Mouse (Mus musculus): ENCODE measurements around the gene Mios. TPM values are rescaled to one million over a fixed set of nuclear protein-coding genes. Genes with fewer than 3 reads are reported as not detected.

The Mios gene
- 23.0 to 24.1 TPM (median 23.7 TPM) in 4 replicates for total RNA-seq (2023)

DNA sequence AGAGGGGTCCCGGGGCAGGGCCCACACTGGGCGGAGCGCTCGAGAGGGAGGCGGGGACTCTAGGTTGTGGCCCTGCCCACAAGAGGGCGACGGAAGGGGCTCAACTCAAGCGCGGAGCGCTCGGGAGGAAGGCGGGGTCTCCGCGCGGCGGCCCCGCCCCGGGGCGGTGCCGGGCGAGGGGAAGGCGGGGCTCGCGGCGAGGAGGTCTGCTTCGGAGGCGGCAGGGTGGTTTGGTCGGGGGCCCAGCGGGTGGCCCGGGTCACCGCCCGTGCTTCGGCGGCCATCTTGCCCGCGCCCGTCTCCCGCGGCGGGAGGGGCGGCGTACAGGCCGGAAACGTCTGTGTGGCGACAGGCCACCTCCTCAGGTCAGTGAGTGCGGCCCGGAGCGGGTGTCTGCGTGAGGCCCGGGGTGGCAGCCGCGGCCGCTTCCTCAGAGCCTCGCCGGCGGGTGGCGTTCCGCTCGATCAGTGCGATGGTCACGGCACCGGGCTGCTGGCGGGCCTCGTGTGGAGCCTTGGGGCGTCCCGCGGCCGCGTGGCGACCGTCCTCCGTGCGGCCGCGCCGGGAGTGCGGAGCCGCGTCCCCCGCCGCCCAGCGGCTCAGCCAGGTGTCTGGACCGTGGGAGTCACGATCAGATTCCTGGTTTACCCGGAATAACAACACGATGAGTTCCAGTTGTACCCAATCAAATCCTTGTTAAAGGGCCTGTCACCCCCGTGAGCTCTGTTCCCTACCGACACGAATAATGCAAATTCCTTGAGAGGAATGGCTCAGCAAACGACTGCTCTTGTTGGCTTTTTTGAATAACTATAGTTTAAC is at the start of gene Mios:
TSS of gene Mios (plus strand) at position 176 of the 819 bp plus-strand sequence.

DNA sequence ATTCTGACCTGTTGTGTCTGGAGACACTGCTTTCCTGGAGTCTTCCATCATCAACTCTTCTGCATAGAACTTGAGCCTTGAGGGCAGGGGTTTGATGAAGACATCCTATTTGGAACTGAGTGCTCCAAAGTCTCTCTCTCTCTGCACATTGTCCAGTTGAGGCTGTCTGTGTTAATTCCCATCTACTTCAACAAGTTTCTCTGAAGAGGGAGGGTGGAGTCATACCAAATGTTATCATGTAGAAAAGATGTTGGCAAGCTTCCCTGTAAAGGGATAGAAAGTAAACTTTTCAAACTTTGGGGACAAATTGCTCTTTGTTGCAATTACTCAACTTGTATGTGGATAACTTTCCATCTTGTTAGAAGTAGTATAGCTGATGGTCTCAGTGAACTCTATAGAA is 16.5 kb upstream of the Mios start, which contains the start of gene Col28a1:
TSS of gene Col28a1 (minus strand) at position 101 of the 400 bp plus-strand sequence.

DNA sequence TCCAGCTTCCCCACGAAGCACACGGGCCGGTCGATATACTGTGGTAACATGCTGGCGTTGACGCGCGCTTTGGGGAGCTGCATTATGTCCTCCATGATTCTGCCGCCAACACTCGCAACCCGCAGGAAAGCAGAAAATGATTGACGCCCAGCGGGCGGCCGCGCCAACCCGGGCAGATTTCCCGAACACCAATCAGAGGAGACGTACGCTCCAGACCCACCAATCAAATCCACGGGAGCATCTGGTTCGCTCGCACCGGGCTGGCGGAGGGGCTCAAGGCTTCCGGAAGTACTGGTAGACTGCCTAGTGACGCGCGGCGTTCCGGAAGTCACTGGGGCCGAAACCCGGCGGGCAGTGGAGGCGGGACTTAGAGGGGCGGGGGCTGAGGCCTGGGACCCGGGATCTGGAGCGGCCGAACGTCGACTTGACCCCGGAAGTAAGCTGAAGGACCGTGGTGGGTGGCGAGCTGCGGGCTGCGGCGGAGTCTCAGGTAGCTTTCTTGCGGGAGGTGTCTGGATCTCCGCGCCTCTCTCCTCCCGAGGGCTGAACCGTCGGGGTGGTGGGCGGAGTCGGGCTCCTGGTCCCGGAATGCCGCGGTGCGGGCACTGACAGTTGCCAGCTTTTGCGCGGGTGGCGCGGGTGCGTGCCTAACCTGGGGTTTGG is 50.1 kb downstream of the Mios start, which contains the start of the genes Rpa3, Umad1 and Gm45062:
TSS of gene Rpa3 (minus strand) at position 170 of the 663 bp plus-strand sequence.
TSS of gene Umad1 (plus strand) at position 285 of the 663 bp plus-strand sequence.
TSS of gene Gm45062 (plus strand) at position 447 of the 663 bp plus-strand sequence.

Other genes with a start within 250 kb of the Mios start
- not detected in 4 replicates for gene Col28a1, start 16.6 kb upstream of the Mios start, total RNA-seq (2023)
- gene Rpa3, start 50.0 kb downstream of the Mios start, total RNA-seq (2023): 16.2 to 21.7 TPM (median 19.1 TPM) in 4 replicates
- 14.0 to 16.3 TPM (median 14.9 TPM) in 4 replicates for gene Umad1, start 50.1 kb downstream of the Mios start, total RNA-seq (2023)
- gene Gm45062, start 50.2 kb downstream of the Mios start, total RNA-seq (2023): not detected in 4 replicates

All from B cell, adult 62 days (primary cell).